Mouse (Mus musculus): Measurements from ENCODE around the gene Commd8.

- TF ChIP-seq ZNF384 (IDR thresholded peaks at IDR 0.05; ENCODE audit: low read depth, low read length) (no peak), HCFC1 (IDR thresholded peaks at IDR 0.05; ENCODE audit: borderline replicate concordance, insufficient read depth, low read length) (no peak), CHD2 (IDR thresholded peaks at IDR 0.05; ENCODE audit: low read depth, low read length) (no peak), MAFK (IDR thresholded peaks at IDR 0.05; ENCODE audit: insufficient read depth, low read depth, low read length) (no peak), ZC3H11A (IDR thresholded peaks at IDR 0.05; ENCODE audit: borderline replicate concordance, low read depth, low read length) (no peak)
Measured at GRCm38 (mm10) chr5:72170067-72170466, 2.1 kb upstream of the Commd8 start.

Data from ES-E14 (cell line).